Mouse (Mus musculus) large intestine, adult 2 months (tissue): Measurements from ENCODE around the gene Slc43a2. TPM values are rescaled to one million over a fixed set of nuclear protein-coding genes. Genes with fewer than 3 reads are reported as not detected.

ENCODE experiments used
- DNase-seq: peaks from one replicate; pipeline ENCODE4 v3.0.0-alpha.2; 2012; ENCODE audit warnings: low read depth, low spot score
- WGBS: fragments of 180-500 bp; shearing (Covaris S2); methylation state at CpG from one replicate; pipeline ENCODE4 v1.1.7; 2018; 5-methylcytosine and 5-hydroxymethylcytosine counted together
- polyA plus RNA-seq: library from polyadenylated mRNA; depleted of rRNA; stranded (reverse); fragments of >200 nt; gene quantifications from 2 replicates; pipeline ENCODE4 v1.2.3, GENCODE M21; 2012

Gene Slc43a2
- polyA plus RNA-seq, 1 experiment: 122 TPM

DNA sequence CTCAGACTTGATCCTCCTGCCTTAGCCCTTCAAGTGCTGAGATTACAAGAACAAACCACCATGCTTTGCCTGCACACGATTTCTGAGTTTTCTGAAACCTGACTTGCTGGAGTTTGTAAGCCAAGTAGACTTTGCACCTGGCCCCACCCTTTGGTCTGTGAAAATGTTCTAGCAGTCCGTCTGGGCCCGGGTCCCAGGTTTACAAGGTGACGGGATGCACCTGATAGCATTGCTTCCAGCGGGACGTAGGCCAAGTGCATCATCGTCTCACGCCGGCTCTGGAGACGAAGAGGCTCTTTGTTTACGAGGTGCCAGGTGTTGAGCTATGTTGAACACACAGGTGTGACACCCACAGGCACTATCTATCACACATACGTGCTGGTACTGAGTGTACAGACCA, 37.5 kb downstream of the Slc43a2 start:
- 33% methylated on average over 12 of the region's 12 CpGs for WGBS
- DNase-seq: no peak

DNA sequence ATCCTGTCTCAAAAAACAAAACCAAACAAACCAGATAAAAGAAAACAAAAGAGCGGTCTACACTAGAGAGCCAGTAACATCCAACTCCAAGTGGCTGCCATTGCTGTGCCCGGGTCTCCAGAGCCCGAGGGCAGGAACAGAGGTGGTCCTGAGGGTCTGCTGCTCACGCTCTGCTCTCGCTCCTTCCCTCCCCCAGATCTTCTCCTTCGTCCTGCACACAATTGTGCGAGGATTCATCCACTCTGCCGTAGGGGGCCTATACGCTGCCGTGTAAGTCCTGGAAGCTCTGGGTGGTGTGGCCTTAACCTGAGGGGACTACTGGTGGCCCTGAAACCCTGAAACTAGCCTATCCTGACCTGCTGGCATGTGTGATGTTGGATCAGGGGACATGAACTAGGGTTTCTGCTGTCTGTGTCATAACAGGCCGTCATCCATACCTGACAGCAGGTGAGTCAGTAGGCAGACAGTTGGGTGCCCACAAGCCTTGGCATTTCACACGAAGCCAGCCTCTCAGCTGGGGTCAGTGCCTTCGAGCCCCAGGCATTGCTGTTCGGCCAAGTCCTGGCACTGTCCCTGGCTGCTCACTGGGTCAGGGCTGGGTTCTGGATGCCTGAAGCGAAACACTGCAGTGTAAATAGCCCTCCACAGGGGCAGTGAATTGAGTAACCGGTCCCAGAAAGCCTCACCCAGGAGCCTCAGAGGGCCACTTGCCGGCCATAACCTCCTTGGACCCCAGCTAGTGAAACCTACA, 39.1 kb downstream of the Slc43a2 start:
- DNase-seq: no peak
- WGBS: 85% methylated on average over 17 of the region's 17 CpGs

DNA sequence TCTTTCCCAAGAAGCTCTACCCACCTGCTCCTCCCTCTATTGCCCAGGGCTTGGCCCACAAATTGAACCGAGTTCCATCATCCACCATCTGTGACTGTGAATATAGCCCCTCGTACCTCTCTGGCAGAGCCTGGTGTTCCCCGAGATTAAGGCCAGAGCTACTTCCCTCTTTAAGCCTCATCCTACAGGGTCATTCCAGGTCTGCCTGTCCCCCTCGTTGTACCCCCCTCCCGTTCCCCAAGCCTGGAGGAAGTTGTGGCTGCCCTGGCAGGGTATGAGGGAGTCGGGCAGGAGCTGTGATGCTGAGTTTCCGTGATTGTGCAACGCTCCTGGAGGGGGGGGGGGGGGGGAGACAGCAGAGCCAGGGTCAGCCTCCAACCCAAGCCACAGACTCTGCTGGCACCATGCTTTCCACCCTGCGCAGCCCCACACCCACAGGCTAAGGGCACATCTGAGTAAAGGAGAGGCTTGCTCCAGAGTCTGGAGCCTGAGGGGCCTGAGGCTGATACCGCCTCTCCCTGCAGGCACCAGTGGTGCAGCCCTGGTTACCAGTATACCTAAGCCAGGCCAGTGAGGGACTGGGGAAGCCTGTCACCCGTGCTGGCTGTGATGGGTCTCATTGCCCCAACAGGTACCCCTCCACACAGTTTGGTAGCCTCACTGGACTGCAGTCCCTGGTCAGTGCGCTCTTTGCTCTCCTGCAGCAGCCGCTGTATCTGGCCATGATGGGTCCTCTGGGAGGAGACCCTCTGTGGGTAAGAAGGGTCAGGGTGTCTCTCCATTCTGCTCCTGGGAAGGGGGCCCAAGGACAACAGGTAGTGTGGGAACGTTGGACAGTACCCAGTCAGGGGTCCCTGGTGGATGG, 39.9 kb downstream of the Slc43a2 start:
- DNase-seq: no peak
- WGBS: 34% methylated on average over 14 of the region's 14 CpGs

DNA sequence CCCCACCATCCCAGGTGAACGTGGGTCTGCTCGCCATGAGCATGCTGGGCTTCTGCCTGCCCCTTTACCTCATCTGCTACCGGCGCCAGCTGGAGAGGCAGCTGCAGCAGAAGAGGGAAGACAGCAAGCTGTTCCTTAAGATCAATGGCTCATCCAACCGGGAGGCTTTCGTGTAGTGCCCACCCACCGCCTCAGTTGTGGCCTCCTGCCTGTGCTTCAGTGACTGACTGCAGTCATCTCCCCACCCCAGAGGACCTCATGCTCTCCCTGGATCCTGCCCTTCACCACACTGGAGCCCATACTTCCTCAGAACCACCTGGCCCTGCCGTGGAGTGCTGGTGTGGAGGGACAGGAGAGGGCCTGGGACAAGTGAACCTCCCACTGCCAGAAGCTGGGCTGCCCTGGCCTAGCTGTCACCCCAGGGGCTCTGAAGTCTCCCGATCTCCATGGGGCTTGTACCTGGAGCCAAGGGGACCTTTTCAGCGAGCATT, 40.9 kb downstream of the Slc43a2 start:
- WGBS: 49% methylated on average over 10 of the region's 10 CpGs
- no peak for DNase-seq

DNA sequence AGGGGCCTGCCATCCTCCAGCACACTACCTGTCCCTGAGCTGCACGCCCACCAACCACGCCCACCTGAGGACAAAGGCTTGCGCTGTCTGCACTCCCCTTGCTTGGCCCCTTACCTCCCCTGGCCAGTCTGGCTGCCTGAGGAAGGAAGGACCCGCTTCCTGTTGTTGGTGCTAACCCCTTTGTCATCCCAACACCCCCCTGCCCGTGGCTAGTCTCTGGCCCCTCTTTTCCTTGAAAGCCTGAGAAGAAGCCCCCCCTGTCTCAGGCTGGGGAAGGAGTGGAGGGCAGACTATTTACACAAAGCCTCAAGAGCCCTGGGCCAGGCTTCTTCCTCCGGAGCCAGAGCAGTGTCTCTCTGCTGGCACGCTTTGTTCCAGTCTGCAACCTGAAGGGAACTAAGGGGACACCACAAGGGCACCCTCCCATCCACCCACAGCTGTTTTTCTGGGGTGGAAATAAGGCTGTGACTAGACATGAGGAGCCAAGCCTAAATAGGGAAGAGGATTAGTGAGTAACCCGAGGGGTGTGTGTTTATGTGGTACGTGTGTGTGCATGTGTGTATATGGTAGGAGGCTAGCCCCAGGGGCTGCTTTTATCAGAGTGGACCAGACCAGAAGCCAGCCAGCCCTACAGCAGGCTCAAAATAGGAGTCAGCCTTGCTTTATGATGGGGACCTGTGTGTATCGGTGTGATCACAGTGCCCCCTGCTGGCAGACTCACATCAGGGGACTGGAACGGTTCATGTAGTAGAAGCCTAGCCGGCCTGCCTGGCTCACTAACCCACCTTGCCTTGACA, 41.6 kb downstream of the Slc43a2 start:
- DNase-seq: peak; percentile 83
- 14% methylated on average over 12 of the region's 12 CpGs for WGBS

DNA sequence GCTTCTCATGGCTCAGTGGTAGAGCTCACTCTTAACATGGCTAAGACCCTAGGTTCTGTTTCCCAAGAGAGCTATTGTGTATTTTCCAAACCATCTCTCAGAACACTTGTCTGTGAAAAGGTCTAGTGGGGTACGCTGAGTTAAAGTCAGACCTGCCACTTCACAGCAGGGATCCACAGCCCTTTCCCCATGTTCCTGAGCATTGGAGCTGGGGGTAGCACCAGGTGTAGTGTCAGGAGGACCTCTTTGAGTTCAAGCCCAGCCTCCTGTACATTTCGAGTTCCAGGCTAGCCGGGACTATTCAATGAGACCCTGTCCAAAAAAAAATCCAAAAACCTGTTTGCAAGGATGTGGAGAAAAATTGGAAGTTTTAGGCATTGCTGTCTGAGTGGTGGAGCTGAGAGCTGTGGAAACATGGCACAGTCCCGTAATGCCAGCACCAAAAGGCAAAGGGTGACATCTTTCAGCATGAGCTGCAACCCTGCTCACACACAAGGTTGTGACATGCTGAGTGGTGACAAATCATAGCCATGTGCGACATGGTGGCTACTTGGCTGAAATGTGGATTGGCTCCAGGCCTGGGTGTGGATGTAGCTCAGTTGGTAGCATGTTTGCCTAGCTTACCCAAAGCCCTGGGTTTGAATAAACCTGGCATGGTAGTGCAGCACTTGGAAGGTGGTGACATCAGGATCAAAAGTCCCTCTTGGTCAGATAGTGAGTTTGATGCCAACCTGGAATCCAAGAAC, 43.1 kb downstream of the Slc43a2 start:
- 89% methylated on average over 5 of the region's 5 CpGs for WGBS
- DNase-seq: no peak

DNA sequence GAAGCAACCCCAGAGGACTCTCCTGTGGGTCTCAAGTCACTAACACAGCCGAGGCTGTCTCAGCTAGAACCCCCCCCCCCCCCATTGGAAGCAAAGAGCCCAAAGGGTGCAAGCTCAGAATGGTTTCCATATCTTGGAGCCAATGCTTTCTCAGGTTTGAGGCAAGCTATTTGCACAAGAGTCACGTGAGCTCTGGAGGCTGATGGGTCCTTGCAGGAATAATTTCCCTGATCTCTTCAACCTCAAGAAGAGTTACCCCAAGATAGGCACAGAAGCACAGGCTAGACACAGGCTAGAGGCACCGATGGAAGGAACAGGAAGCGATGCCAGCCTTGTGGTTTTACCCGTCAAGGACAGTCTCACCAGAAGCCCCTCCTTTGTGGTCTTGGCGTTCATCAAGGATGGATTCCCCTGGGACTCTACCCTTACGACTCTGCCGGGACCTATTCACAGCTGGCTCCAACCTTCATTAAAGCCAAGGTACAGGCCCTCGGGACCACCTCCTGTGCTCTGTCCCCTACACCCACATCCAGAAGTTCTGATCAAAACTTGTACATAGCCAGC, 44.1 kb downstream of the Slc43a2 start:
- WGBS: 75% methylated on average over 9 of the region's 9 CpGs
- no peak for DNase-seq

DNA sequence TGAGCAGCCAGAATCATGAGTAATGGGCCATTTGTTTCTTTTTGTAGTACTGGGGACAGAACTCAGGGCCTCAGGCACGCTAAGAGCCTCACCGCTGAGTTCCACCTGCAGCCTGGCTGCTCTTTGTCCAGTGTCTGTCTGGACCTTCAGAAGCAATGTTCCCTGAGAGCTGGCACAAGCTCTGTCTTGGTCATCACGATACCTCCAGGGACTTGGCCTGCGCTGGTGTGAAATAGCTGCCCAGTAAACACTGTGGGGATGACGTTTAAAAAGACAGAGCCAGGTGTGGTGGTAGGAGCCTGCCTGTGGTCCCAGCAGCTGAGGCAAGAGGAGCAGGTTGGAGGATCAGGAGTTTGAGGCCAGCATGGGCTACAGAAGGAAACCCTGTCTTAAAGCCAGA, 47.1 kb downstream of the Slc43a2 start:
- DNase-seq: no peak
- 87% methylated on average over 5 of the region's 5 CpGs for WGBS

DNA sequence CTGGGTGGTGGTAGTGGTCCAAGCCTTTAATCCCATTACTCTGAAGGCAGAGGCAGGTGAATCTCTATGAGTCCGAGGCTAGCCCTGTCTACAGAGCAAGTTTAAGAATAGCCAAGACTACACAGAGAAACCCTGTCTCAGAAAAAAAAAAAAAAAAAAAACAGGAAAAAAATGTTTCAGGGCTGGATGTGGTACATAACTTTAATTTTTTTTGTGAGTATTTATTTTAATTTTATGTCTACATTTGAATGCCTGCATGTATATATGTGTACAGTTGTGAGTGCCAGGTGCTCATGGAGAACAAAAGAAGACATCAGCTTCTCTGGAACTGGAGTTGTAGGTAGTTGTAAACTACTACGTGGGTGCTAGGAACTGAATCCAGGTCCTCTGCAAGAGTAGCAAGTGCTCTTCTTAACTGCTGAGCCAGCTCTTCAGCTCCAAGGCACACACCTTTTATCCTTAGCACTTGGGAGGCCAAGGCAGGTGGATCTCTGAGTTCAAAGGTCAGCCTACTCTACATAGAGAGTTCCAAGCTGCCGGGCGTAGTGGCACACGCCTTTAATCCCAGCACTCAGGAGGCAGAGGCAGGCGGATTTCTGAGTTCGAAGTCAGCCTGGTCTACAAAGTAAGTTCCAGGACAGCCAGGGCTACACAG, 50.1 kb downstream of the Slc43a2 start:
- DNase-seq: no peak
- WGBS: 87% methylated on average over 7 of the region's 7 CpGs

DNA sequence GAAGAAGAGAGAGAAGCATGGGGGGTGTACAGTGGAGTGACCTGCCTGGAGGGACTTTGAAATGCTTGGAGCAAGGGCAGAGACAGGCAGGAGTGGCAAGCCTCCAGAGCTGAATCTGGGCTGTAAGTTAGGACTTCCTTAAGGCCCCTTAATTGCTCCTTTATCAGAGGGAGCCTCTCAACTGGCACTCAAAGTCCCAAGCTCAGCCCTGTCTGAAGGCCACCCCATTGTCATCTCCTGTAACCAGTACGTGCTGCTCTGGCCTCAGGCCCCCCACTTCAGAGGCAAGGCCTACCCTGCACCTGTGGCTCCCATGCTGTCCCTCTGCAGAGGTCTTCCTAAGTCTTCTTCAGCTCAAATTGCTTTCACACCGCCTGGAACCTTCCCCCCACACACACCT, 52.0 kb downstream of the Slc43a2 start:
- 29% methylated on average over 2 of the region's 2 CpGs for WGBS
- no peak for DNase-seq

DNA sequence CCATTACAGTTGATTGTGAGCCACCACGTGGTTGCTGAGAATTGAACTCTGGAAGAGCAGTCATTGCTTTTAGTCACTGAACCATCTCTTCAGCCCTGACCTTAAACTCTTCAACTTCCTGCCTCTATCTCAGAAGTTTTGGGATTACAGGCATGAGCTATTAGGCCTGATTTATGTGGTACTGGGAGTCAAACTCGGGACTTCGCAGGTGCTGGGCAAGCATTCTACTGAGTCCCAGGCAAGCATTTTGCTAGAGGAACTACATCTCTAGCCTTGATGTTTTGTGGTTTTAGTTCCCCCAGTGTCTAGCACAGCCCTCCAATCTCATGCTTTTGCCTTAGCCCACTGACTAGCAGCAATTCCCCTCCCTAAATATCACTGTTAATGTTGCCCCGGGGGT, 53.6 kb downstream of the Slc43a2 start:
- WGBS: 75% methylated on average over 4 of the region's 4 CpGs
- no peak for DNase-seq

DNA sequence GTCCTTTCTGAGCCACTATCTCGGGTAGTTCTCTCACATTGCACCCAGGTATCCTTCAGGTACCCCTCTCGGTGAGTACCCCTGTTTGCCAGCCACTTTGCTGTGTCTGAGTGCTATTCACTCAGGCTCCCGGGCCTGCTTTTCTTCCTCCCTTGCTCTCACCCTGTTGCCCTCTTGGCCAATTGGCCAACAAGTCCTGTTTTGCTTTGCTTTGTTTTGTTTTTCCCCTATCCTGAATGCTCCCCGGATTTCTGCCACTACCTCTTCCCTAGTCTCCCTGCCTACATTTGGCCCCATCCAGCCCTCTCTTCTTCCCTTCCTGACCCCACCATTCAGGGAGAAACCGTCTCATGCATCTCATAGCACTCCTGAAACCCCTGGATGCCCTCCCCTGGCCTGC, 54.5 kb downstream of the Slc43a2 start:
- WGBS: 89% methylated on average over 5 of the region's 5 CpGs

DNA sequence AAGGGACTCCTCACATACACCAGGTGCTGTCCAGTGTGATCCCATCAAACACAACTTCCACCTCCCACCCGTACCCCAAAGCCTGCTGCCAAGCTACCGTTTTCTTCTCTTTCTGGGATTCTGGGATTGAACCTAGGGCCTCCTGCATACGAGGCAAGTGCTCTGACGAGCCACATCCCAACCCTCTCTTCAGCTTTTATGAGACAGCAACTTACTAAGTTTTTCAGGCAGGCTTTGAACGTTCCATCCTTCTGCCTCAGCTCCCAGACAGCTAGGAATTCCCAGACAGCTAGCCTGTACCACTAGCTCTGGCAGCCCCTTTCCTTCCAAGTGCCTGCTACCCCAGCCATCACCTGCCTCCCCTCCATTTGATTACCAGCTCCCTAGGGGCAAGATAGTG, 55.5 kb downstream of the Slc43a2 start:
- WGBS: 92% methylated on average over 5 of the region's 5 CpGs
- no peak for DNase-seq

More for the DNA sequence above, 54.5 kb downstream of the Slc43a2 start:
- no peak for DNase-seq

DNA sequence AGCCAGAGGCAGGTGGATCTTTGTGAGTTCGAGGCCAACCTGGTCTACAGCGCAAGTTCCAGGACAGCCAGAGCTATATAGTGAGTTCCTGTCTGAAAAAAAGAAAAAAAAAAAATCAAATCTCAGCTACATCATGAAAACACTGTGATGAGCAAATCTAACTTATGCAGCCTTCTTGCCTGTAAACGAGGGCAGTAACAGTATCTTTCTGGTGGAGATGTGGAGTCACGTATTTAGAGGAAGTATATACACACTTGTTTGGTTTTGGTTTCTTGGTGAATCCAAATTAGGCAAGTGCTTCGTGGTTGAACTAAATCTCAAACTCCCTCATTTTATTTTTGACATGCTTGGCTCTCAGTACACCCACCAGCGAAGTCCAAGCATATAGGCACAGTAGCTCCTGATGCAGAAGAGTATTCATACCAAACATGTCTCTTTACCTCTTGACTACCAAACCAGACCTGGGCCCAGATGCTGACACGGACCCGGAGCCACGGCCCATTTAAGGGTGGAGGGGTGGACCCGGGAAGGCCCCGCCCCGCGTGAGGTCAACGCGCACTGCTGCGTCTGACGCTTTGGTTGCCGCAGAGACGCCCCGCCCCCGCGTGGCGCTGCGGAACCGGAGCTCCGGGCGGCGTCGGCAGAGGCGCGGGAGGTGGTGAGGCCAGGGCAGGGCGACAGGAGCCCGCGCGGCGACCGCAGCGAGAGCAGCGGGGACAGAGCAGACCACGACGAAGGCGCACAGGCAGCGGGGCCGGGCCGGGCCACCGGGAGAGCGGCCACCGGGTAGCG, 56.2 kb downstream of the Slc43a2 start, which contains the start of gene Pitpna:
TSS of gene Pitpna (plus strand) at position 605 of the 792 bp plus-strand sequence.
- peak; percentile 72 for DNase-seq
- 4% methylated on average over 49 of the region's 49 CpGs for WGBS

DNA sequence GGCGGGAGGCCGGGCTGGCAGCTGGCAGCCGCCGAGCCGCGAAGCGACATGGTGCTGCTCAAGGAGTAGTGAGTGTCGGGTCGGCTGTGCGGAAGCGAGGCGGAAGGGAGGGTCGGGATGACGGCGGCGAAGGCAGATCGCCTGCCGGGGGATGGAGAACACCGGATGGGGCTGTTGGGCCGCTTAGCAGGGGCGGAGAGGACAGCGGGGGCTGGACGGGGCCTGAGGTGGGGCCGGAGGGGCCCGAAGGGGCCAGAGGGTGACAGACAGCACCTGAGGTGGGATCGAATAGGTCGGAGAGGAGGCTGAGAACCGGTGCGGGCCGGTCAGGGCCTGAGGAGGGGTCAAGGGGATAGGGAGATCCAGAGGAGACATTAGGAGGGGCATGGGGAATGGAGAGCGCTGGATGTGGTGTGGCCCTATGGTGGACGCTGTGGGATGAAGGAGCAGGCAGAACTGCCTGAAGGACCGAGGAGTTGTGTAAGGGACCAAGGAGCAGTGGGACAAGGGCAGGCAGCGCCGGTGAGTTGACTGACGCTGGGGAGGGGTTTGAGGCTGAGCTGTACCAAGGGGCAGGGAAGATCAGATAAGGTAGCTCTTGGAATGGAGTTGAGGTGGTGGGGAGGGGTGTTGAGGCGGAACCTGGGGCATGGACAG, 56.9 kb downstream of the Slc43a2 start:
- 1% methylated on average over 37 of the region's 37 CpGs for WGBS
- DNase-seq: no peak

DNA sequence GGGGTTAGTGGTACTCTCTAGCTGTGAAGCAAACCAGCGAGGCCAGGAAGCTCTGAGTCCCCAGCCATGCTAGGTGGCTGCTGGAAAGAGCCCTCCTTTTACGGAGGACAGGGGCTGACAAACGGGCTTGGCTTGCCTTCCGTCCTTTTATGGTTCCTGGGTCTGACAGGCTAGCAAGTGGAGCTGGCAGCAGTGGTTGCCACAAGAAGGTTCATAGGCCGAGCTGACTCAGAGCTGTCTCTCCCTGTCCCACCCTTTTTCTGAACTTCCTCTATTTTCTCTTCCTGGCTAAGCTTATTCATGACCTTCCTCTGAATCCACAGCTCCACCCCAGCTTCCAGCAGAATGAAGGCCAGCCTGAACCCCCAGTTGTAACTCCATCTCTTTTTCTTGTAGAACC, 61.1 kb downstream of the Slc43a2 start:
- DNase-seq: peak; percentile 72
- 9% methylated on average over 5 of the region's 5 CpGs for WGBS

DNA sequence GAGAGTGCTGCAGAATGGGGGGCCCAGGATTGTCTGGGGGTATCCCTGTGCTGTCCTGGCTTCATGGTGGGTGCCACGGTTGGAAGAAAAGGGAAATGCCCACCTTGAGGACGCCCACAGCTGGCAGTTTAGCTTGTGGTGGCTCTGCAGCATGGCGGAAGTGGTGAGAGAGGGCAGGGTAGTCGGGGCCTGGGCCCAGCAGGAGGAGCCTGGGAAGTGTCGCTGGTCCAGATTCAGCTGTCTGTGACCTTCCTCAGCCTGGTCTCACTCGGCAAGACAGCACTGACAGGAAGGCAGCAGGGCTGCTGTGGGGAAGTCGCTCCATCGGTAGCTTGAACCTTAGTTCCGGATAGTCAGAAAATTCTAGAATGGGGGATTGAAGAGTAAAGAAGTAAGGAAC, 62.9 kb downstream of the Slc43a2 start:
- WGBS: 75% methylated on average over 9 of the region's 9 CpGs
- DNase-seq: no peak
